Mouse (Mus musculus): ENCODE results near the gene Gabrg3. TPM values are rescaled to one million over a fixed set of nuclear protein-coding genes. Genes with fewer than 3 reads are reported as not detected.

The Gabrg3 gene
- polyA plus RNA-seq, 1 experiment, result not detected

DNA sequence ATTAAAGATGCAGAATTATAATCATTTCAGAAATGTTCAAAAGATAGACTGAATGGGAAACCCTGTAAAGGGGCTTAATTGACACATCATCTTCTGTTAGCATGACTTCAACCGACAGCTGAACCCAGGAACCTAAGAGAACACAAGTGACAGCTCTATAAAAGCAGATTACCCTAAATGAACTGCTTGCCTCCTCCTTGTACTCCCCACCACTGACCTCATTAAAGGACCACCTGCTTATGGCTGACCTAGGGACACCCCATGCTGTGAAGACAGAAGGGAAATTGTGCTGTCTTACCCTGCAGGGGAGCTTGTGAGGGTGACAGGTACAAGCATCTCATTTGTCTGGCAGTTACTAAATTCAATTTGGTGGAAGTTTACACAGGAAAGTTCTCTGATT, 467.5 kb downstream of the Gabrg3 start:
- no peaks in the 10 kb centered on the region for H3K36me3 ChIP-seq (ENCODE audit: control insufficient read depth)
- no peaks in the 10 kb centered on the region for H3K27me3 ChIP-seq (ENCODE audit: control insufficient read depth)
- TF ChIP-seq GATA1 (IDR thresholded peaks at IDR 0.05; ENCODE audit: low read length) (no peak), TAL1 (IDR thresholded peaks at IDR 0.05; ENCODE audit: low read length) (no peak)
- H3K4me3 ChIP-seq (replicated peaks), result no peak overlapping the region
- H3K9me3 ChIP-seq (ENCODE audit: control insufficient read depth, low read length), result peaks cover 5% of the 10 kb centered on the region; the same call in 1 of the 2 replicates
- no peaks in the 10 kb centered on the region for H3K4me1 ChIP-seq (ENCODE audit: control insufficient read depth)

DNA sequence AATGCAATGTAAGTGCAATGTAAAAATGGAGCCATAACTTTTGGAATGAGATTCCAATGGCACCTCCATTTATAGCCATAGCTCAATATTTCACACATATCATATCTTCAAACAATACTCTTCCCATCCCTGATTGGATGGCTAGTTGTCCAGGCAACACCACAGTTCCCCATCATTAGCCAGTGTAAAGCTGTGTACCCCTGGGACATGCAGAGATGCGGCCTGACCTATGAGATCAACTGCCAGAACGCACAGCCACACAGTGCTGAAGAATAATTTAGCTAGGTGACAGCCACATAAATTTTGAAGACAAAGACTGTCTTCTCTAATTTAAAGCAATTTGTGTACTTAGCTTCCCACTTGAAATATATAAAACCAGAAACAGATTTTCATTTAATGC, 472.1 kb downstream of the Gabrg3 start:
- no peaks in the 10 kb centered on the region for H3K27me3 ChIP-seq (ENCODE audit: control insufficient read depth)
- peaks cover 6% of the 10 kb centered on the region; the same call in 1 of the 2 replicates for H3K9me3 ChIP-seq (ENCODE audit: control insufficient read depth, low read length)
- TF ChIP-seq GATA1 (IDR thresholded peaks at IDR 0.05; ENCODE audit: low read length) (no peak), TAL1 (IDR thresholded peaks at IDR 0.05; ENCODE audit: low read length) (no peak)
- H3K4me1 ChIP-seq (ENCODE audit: control insufficient read depth), result no peaks in the 10 kb centered on the region
- H3K36me3 ChIP-seq (ENCODE audit: control insufficient read depth), result no peaks in the 10 kb centered on the region
- no peak overlapping the region for H3K4me3 ChIP-seq (replicated peaks)

DNA sequence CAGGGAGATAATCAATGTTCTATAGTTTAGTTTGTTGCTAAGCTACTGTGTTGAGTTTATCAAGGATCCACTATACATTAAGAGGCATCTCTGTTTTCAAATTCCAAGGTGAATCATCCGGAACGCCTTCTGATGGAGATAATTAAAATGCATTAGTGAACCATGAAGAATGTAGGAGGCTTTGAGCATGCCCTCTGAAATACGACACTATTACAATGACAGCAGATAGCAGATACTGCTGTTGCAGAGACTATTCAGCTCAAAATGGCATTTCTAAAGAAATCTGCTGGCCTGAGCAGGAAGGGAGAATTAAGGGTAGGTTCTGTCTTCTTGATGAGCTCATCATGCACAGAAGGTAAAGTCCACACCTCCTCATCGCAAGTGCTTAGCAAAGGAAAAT, 487.2 kb downstream of the Gabrg3 start:
- H3K36me3 ChIP-seq (ENCODE audit: control insufficient read depth), result no peaks in the 10 kb centered on the region
- H3K4me1 ChIP-seq (ENCODE audit: control insufficient read depth), result no peaks in the 10 kb centered on the region
- H3K9me3 ChIP-seq (ENCODE audit: control insufficient read depth, low read length), result no peaks in the 10 kb centered on the region; the same call in 1 of the 2 replicates
- H3K4me3 ChIP-seq (replicated peaks), result no peak overlapping the region
- TF ChIP-seq TAL1 (IDR thresholded peaks at IDR 0.05; ENCODE audit: low read length) (no peak), GATA1 (IDR thresholded peaks at IDR 0.05; ENCODE audit: low read length) (no peak)
- H3K27me3 ChIP-seq (ENCODE audit: control insufficient read depth), result no peaks in the 10 kb centered on the region

DNA sequence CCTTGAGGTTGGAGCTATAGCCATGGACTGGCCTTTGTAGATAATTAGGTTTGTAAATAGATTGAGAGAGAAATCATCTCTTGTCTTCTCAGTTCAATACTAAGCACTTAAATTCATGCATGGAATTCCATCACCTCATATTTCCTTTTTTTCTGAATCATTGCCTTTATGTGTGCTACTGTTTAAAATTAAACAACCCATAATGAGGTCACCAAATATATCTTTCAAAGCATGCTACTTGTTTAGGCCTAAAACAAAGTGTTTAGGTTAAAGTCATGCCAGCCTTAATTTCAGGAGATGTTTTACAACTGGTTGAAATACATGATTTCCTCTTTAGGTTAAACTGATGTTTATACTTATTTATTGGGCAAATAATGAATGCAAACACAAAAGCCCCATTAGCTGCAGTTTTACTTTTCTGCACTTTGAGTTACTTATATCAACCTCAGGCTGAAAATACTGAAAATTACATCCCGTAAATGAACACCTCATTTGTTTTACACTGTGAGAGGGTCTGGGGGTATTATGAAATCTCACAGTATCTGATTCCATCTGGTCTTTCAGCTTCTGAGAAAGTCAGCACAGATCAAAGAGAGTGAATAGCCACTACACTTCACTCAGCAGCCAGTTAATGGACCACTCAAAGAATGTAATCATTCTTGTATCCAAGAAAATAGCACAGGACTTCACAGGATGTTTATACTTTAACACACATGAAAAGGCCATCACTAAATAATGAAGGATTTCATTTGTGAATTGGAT, 519.5 kb downstream of the Gabrg3 start:
- Histone ChIP-seq H3K27me3 (ENCODE audit: control insufficient read depth) (no peaks in the 10 kb centered on the region), H3K4me3 (replicated peaks) (no peak overlapping the region), H3K9me3 (ENCODE audit: control insufficient read depth, low read length) (peaks cover 5% of the 10 kb centered on the region), H3K4me1 (ENCODE audit: control insufficient read depth) (no peaks in the 10 kb centered on the region), H3K36me3 (ENCODE audit: control insufficient read depth) (no peaks in the 10 kb centered on the region)
- TF ChIP-seq GATA1 (IDR thresholded peaks at IDR 0.05; ENCODE audit: low read length) (no peak), TAL1 (IDR thresholded peaks at IDR 0.05; ENCODE audit: low read length) (no peak)

DNA sequence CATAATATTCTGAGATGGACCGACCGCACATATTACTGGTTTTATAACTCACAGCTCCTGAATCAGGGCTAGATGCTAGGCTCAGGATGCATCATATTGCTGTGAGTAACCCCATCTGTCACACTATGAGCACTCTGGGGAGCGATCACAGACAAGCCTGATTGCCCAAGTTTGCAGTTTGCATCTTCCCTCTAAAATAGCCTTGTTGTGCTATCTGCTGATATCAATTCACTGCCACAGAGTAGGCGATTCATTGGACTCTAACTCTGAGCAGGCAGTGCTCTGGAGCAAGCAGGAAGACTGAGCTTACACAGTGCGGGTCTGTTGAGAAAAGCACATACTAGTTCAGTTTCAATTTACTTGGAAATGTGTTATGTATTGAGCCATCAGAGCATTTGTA, 543.4 kb downstream of the Gabrg3 start:
- no peaks in the 10 kb centered on the region for H3K4me1 ChIP-seq (ENCODE audit: control insufficient read depth)
- H3K36me3 ChIP-seq (ENCODE audit: control insufficient read depth), result no peaks in the 10 kb centered on the region
- no peaks in the 10 kb centered on the region for H3K27me3 ChIP-seq (ENCODE audit: control insufficient read depth)
- peaks cover 6% of the 10 kb centered on the region for H3K9me3 ChIP-seq (ENCODE audit: control insufficient read depth, low read length)
- no peak overlapping the region for H3K4me3 ChIP-seq (replicated peaks)
- TF ChIP-seq GATA1 (IDR thresholded peaks at IDR 0.05; ENCODE audit: low read length), result no peak
- no peak for TF ChIP-seq TAL1 (IDR thresholded peaks at IDR 0.05; ENCODE audit: low read length)

DNA sequence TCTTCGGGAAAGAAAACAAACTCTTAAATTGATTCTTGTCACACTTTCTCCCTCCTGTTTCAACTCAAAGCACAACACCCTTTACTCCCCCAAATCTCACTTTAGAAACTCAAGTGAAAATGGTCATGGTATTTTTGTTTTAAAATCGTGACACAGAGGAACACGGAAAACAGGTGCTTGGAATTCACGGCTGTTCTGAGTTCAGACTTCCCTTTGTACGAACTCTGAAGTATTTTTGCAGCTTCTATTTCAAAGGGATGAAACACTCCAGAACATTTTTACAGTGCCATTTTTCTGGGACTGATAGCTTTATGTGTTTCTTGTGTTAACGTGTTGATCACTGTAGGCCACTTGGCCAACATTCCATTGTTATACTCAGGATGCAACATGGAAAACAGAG, 561.5 kb downstream of the Gabrg3 start:
- Histone ChIP-seq H3K9me3 (ENCODE audit: control insufficient read depth, low read length) (peaks cover 2% of the 10 kb centered on the region; the same call in 1 of the 2 replicates), H3K4me3 (replicated peaks) (no peak overlapping the region), H3K27me3 (ENCODE audit: control insufficient read depth) (no peaks in the 10 kb centered on the region), H3K36me3 (ENCODE audit: control insufficient read depth) (no peaks in the 10 kb centered on the region), H3K4me1 (ENCODE audit: control insufficient read depth) (no peaks in the 10 kb centered on the region)
- TF ChIP-seq TAL1 (IDR thresholded peaks at IDR 0.05; ENCODE audit: low read length) (no peak), GATA1 (IDR thresholded peaks at IDR 0.05; ENCODE audit: low read length) (no peak)

DNA sequence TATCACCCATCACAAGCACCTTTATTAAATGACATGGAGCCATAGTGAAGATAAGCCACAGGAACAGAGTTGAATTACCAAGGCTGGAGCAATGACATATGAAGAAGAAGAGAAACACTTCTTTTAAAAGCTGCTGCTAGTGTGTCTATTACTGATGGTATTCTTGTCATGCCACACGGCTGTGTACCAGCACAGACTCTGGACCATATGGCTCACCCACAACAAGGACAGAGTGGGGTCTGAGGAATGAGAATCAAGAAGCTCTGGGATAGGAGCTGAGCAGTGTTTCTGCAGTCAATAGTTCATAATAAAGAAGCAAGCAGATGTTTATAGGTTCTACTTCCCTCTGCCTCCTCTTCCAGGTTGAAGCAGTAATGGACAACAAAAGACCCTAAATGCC, 585.1 kb downstream of the Gabrg3 start:
- TF ChIP-seq TAL1 (IDR thresholded peaks at IDR 0.05; ENCODE audit: low read length), result no peak
- no peak for TF ChIP-seq GATA1 (IDR thresholded peaks at IDR 0.05; ENCODE audit: low read length)
- Histone ChIP-seq H3K4me3 (replicated peaks) (no peak overlapping the region), H3K27me3 (ENCODE audit: control insufficient read depth) (no peaks in the 10 kb centered on the region), H3K9me3 (ENCODE audit: control insufficient read depth, low read length) (no peaks in the 10 kb centered on the region), H3K4me1 (ENCODE audit: control insufficient read depth) (no peaks in the 10 kb centered on the region), H3K36me3 (ENCODE audit: control insufficient read depth) (no peaks in the 10 kb centered on the region)

DNA sequence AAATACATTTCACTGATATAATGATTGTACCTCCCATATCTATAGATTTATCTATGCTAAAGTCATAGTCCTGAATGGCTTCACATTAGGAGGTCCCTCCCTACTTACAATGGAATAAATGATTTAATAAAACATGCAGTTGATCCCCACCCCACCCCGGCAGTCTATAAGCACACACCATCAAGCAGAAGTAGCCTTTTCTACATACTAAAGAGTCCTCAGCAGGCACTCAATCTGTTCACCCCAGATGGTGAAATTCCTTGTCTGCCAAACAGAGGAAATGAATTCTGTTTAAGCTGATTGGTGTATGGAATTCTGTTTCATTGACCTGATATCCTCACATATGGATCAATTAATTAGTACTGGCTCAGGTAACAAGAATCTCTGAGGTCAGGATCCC, 607.9 kb downstream of the Gabrg3 start:
- TF ChIP-seq TAL1 (IDR thresholded peaks at IDR 0.05; ENCODE audit: low read length), result no peak
- TF ChIP-seq GATA1 (IDR thresholded peaks at IDR 0.05; ENCODE audit: low read length), result no peak
- Histone ChIP-seq H3K27me3 (ENCODE audit: control insufficient read depth) (no peaks in the 10 kb centered on the region), H3K4me3 (replicated peaks) (no peak overlapping the region), H3K36me3 (ENCODE audit: control insufficient read depth) (no peaks in the 10 kb centered on the region), H3K4me1 (ENCODE audit: control insufficient read depth) (no peaks in the 10 kb centered on the region), H3K9me3 (ENCODE audit: control insufficient read depth, low read length) (peaks cover 4% of the 10 kb centered on the region; the same call in 1 of the 2 replicates)

DNA sequence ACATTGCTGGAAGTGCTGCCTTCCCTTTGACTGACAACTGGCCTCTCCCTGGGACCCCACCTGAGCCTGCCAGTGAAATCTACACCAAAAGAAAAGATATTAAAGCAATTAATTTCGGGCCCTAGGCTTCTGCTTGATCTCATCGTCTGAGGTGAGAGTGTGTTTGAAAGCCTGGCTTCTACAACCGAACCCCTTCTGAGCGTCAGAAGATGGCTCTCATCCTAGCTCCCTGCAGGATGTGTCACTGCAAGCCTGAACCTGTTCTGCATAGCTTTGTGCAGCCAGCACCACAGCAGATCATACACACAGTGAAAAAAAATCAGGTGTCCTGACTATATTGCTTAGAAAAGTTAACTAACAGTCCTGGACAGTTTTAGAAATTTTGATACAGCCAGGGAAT, 618.8 kb downstream of the Gabrg3 start:
- no peaks in the 10 kb centered on the region for H3K4me1 ChIP-seq (ENCODE audit: control insufficient read depth)
- no peak overlapping the region for H3K4me3 ChIP-seq (replicated peaks)
- TF ChIP-seq GATA1 (IDR thresholded peaks at IDR 0.05; ENCODE audit: low read length) (no peak), TAL1 (IDR thresholded peaks at IDR 0.05; ENCODE audit: low read length) (no peak)
- no peaks in the 10 kb centered on the region; the same call in 1 of the 2 replicates for H3K9me3 ChIP-seq (ENCODE audit: control insufficient read depth, low read length)
- H3K27me3 ChIP-seq (ENCODE audit: control insufficient read depth), result no peaks in the 10 kb centered on the region
- H3K36me3 ChIP-seq (ENCODE audit: control insufficient read depth), result no peaks in the 10 kb centered on the region
